Mouse (Mus musculus) liver, postnatal 0 days (tissue): ENCODE measurements around the gene Wtap. TPM values are rescaled to one million over a fixed set of nuclear protein-coding genes. Genes with fewer than 3 reads are reported as not detected.
"Not testable (repeated sequence)": the region's sequence is repeated elsewhere in the genome, so short reads cannot be mapped to it uniquely, and the experiment has no call there.

Experiments used
- ATAC-seq: fragments of 200-750 bp; cut with Nextera tagmentation; 2 replicates; pipeline ENCODE4 v1.8.0; 2017; ENCODE audit warnings: mild to moderate bottlenecking, moderate library complexity
- DNase-seq: peaks from one replicate; pipeline ENCODE4 v3.0.0-alpha.2; 2016
- H3K27ac ChIP-seq: fragments of 300-500 bp; sonication (generic); 2 replicates; pipeline ENCODE4 v1.5.1; 2014; ENCODE audit warnings: antibody characterized with exemption, moderate library complexity, mild to moderate bottlenecking, low read depth
- H3K27me3 ChIP-seq: fragments of 300-500 bp; sonication (generic); 2 replicates; pipeline ENCODE4 v1.6.1; 2014; ENCODE audit warnings: low read length, control low read depth, mixed read lengths; ENCODE audit not compliant: insufficient read depth
- H3K36me3 ChIP-seq: fragments of 300-500 bp; sonication (generic); replicated peaks from 2 replicates; pipeline ENCODE4 v1.6.1; 2014; ENCODE audit warnings: mild to moderate bottlenecking, control low read depth, low read length, moderate library complexity, mixed read lengths; ENCODE audit not compliant: insufficient read depth
- H3K4me1 ChIP-seq: fragments of 300-500 bp; sonication (generic); 2 replicates; pipeline ENCODE4 v1.6.1; 2014; ENCODE audit warnings: antibody characterized with exemption, mild to moderate bottlenecking, control low read depth; ENCODE audit not compliant: insufficient read depth
- H3K4me2 ChIP-seq: fragments of 300-500 bp; sonication (generic); 2 replicates; pipeline ENCODE4 v1.6.1; 2014; ENCODE audit warnings: low read depth, mild to moderate bottlenecking, low read length, moderate library complexity, mixed read lengths
- H3K4me3 ChIP-seq: fragments of 300-500 bp; sonication (generic); 2 replicates; pipeline ENCODE4 v1.5.1; 2014; ENCODE audit warnings: low read depth, low read length
- H3K9ac ChIP-seq: fragments of 300-500 bp; sonication (generic); replicated peaks from 2 replicates; pipeline ENCODE4 v1.6.1; 2014; ENCODE audit warnings: mild to moderate bottlenecking, moderate library complexity
- H3K9me3 ChIP-seq: fragments of 300-500 bp; sonication (generic); 2 replicates; pipeline ENCODE4 v1.6.1; 2016; ENCODE audit warnings: mild to moderate bottlenecking, control low read depth, low read length, mixed read lengths
- CTCF ChIP-seq: sonication (generic); IDR thresholded peaks from 2 replicates; pipeline ENCODE4 v1.5.1; 2016; ENCODE audit warnings: antibody characterized with exemption, low read depth
- EP300 ChIP-seq: IDR thresholded peaks from 2 replicates; pipeline ENCODE4 v1.6.1; 2016; ENCODE audit warnings: antibody characterized with exemption, low read depth, mild to moderate bottlenecking
- WGBS: fragments of 180-500 bp; shearing (Covaris S2); extraction: QIAGEN DNeasy Blood & Tissue Kit; methylation state at CpG from one replicate; pipeline ENCODE4 v1.1.7; 2014; ENCODE audit not compliant: insufficient replicate concordance; 5-methylcytosine and 5-hydroxymethylcytosine counted together
- polyA plus RNA-seq: library from polyadenylated mRNA; unstranded; fragments of >200 nt; fragmentation: Nextera tagmentation; extraction: Ambion mirVana; gene quantifications from 2 replicates; pipeline ENCODE4 v1.2.1, GENCODE M21; 2015

The Wtap gene
- polyA plus RNA-seq, 1 experiment from 2014 or later, result 54.6 TPM

DNA sequence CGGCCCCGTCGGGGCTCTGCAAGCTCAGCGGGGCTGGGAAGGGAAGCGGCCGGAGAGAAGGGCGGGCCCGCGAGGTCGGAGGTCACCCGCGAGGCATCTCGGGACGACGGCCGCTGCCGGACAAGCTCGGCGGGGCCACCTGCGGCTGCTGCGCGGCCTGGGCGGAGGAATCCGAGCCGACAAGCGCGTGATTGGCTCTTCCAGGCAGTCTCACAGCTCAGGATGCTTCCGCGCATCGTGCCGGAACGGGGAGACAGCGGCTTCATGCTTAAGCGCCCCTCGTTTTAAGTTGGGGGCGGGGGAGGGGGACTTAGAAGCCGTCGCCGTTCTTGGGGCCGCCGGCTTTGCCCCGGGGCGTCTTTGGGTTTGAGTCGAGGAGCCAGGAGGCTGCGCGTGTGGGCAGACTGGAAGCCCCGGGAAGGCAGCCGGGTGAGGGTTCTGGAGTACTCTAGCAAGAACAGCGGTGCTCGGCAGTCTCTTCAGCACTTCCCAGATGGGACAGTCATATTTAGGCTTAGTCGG is 1.4 kb downstream of the Wtap start:
- Histone ChIP-seq H3K27ac (peak overlapping the region; percentile 100), H3K9ac (peak overlapping the region; percentile 98), H3K27me3 (no peaks in the 10 kb centered on the region), H3K9me3 (no peaks in the 10 kb centered on the region), H3K36me3 (no peaks in the 10 kb centered on the region), H3K4me1 (no peaks in the 10 kb centered on the region), H3K4me2 (peak overlapping the region; percentile 92), H3K4me3 (peak overlapping the region; percentile 90)
- no peak for TF ChIP-seq EP300
- TF ChIP-seq CTCF, result no peak
- ATAC-seq, result peak; percentile 88
- WGBS, result under 1% methylated on average over 47 of the region's 51 CpGs
- peak; percentile 94 for DNase-seq

DNA sequence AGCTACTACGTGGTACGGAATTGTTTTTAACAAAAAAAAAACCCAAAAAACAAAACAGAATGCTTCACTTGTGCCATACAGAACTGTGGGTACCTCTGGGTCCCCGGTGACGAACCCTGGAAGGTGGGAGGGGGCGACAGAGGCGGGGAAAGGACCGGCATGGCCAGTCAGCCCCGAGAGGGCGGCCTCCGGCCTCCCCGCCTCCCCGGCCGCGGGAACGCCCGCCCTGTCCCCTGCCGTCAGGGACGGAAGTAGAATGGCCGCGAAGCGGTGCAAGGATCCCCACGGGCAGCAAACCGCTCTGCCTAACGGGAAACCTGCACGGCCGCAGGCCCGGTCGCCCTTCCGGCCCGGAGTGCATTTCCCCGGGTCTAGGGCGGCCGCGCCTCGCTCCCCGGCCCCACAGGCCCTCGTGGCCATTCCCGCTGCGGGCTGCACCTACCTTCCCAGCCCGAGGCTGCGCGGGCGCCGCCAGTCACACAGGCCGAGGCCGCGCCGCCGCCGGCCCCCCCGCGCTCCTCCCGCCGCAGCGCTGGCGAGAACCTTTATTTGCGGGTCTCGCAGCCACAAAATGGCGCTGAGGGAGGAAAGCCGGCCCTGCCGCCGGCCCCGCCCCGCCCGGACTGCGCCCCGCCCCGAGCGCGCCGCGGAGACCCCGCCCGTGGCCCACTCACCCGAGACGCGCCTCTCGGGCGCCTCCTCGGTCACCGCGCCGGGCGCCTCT is 2.2 kb downstream of the Wtap start:
- under 1% methylated on average over 58 of the region's 84 CpGs for WGBS
- Histone ChIP-seq H3K9me3 (no peaks in the 10 kb centered on the region), H3K4me1 (no peaks in the 10 kb centered on the region), H3K27me3 (no peaks in the 10 kb centered on the region), H3K4me3 (peak overlapping the region; percentile 90), H3K9ac (peak overlapping the region; percentile 98), H3K27ac (peak overlapping the region; percentile 100), H3K4me2 (peak overlapping the region; percentile 92), H3K36me3 (no peaks in the 10 kb centered on the region)
- peak; percentile 93 for ATAC-seq
- TF ChIP-seq CTCF (no peak), EP300 (no peak)
- DNase-seq, result peak; percentile 92

DNA sequence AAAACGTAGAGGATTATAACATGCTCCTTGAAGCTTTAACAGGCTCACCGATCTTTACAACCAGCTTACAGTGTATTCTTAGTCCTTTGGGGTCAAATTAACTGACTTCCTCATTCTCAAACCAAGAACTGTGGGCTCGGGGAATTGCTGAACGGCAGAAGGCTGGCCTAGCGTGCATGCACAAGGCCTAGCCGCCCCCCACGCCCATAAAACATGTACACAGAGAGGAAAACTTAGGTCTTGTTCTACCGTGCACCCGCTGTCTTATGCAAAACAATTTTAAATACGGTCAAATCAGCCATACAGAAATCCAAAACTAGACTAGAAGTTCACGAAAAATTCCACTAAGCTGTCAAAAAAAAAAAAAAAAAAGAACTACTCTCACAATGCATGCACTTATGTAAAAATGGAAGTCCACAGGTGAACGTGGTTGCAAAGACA is 2.8 kb downstream of the Wtap start:
- H3K9ac ChIP-seq, result peak overlapping the region; percentile 98
- peak overlapping the region; percentile 90 for H3K4me3 ChIP-seq
- no peaks in the 10 kb centered on the region for H3K27me3 ChIP-seq
- no peaks in the 10 kb centered on the region for H3K4me1 ChIP-seq
- H3K27ac ChIP-seq, result peak overlapping the region; percentile 100
- H3K4me2 ChIP-seq, result peak overlapping the region; percentile 92
- DNase-seq (peak; percentile 55), ATAC-seq (no peak)
- H3K36me3 ChIP-seq, result no peaks in the 10 kb centered on the region
- TF ChIP-seq CTCF, result no peak
- H3K9me3 ChIP-seq, result no peaks in the 10 kb centered on the region
- under 1% methylated on average over 12 of the region's 12 CpGs for WGBS

DNA sequence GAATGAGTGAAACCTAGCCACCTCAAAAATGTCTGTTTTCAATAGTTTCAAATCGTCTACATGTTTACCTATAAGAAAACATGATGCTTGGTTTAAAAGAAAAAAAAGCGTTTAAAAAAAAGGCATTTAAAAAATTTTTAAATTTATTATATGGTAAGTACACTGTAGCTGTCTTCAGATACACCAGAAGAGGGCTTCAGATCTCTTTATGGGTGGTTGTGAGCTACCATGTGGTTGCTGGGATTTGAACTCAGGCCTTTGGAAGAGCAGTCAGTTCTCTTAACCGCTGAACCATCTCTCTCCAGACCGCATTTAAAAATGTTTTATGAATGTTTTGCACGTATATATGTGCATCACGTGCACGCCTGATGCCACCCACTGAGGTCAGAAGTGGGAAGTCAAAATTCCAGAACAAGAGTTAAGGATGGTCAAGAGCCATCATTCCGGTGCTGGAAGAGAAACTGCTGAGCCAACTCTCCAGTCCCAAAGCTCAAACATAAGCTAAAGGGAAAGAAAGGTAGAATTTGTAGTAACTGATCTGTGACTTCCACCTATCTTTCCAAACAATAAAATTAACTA is 3.3 kb downstream of the Wtap start:
- ATAC-seq (no peak), DNase-seq (no peak)
- H3K4me2 ChIP-seq, result peak overlapping the region; percentile 92
- no peaks in the 10 kb centered on the region for H3K9me3 ChIP-seq
- H3K4me1 ChIP-seq, result no peaks in the 10 kb centered on the region
- no peaks in the 10 kb centered on the region for H3K36me3 ChIP-seq
- peak overlapping the region; percentile 100 for H3K27ac ChIP-seq
- H3K27me3 ChIP-seq, result no peaks in the 10 kb centered on the region
- 31% methylated on average over 8 of the region's 8 CpGs for WGBS
- H3K4me3 ChIP-seq, result peak overlapping the region; percentile 90
- TF ChIP-seq EP300, result no peak
- TF ChIP-seq CTCF, result no peak
- H3K9ac ChIP-seq, result peak overlapping the region; percentile 98

DNA sequence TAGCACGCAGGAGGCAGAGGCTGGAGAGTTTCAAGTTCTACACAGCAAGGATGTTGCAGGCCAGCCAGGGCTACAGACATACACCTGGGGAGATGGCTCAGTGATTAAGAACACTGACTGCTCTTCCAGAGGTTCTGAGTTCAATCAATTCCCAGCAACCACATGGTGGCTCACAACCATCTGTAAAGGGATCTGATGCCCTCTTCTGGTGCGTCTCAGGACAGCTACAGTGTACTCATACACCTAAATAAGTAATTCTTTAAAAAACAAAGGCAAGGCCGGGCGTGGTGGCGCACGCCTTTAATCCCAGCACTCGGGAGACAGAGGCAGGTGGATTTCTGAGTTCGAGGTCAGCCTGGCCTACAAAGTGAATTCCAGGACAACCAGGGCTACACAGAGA is 5.9 kb downstream of the Wtap start:
- H3K4me2 ChIP-seq, H3K27ac ChIP-seq, ATAC-seq, DNase-seq, H3K4me3 ChIP-seq, H3K9ac ChIP-seq, H3K9me3 ChIP-seq, H3K4me1 ChIP-seq, H3K27me3 ChIP-seq: not testable (repeated sequence)
- WGBS, result 81% methylated on average over 8 of the region's 8 CpGs
- TF ChIP-seq CTCF, result peak; percentile 33
- peaks cover 16% of the 10 kb centered on the region for H3K36me3 ChIP-seq

DNA sequence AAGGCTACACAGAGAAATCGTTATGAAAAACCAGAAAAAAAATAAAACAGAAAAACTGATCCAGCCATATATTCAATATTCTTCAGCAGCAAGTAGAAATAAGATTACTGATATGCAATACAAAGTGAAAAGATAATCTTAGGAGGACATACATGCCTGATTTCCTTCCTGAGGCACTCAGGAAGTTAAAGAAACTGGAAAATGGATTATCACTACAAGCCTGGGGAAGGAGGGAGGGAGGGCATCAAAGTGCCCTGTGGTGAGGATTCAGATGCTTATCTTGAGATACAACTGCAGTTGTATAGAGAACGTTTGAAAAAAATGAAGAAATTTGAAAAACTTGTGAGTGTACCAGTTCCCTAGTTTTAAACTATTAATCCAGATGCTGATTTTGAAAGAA is 10.0 kb downstream of the Wtap start:
- Histone ChIP-seq H3K4me2 (no peak overlapping the region), H3K9ac (no peak overlapping the region), H3K27me3 (no peaks in the 10 kb centered on the region), H3K36me3 (peaks cover 46% of the 10 kb centered on the region), H3K27ac (no peak overlapping the region), H3K4me3 (no peak overlapping the region), H3K9me3 (no peaks in the 10 kb centered on the region), H3K4me1 (no peaks in the 10 kb centered on the region)
- WGBS, result 53% methylated on average over 2 of the region's 2 CpGs
- DNase-seq (no peak), ATAC-seq (no peak)
- TF ChIP-seq CTCF (no peak), EP300 (no peak)
